Mouse (Mus musculus): Measurements from ENCODE around the gene Ptger3. TPM values are rescaled to one million over a fixed set of nuclear protein-coding genes. Genes with fewer than 3 reads are reported as not detected.

Gene Ptger3
- polyA plus RNA-seq (2012; rRNA removed) = 5.6 and 8.3 TPM in 2 replicates

DNA sequence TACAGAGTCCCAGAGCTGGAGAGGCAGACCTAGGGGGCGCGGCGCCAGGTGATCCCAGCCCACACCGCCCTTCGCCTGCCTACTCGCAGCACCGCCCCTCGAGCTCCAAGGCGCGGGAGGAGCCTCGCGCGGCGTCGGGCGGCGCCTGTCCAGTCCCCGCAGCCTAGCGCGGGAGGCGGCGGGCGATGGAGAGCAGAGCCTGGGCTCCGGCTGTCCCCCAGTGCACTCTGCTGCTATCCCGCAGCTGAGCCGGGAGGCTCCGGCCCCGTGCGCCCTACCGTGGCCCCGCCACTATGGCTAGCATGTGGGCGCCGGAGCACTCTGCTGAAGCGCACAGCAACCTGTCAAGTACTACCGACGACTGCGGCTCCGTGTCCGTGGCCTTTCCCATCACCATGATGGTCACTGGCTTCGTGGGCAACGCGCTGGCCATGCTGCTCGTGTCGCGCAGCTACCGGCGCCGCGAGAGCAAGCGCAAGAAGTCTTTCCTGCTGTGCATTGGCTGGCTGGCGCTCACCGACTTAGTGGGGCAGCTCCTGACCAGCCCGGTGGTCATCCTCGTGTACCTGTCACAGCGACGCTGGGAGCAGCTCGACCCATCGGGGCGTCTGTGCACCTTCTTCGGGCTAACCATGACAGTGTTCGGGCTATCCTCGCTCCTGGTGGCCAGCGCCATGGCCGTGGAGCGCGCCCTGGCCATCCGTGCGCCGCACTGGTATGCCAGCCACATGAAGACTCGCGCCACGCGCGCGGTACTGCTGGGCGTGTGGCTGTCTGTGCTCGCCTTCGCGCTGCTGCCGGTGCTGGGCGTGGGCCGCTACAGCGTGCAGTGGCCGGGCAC lies at the start of gene Ptger3:
Gene Ptger3, plus strand, starts transcription at position 168 of the 841 bp plus-strand sequence.

DNA sequence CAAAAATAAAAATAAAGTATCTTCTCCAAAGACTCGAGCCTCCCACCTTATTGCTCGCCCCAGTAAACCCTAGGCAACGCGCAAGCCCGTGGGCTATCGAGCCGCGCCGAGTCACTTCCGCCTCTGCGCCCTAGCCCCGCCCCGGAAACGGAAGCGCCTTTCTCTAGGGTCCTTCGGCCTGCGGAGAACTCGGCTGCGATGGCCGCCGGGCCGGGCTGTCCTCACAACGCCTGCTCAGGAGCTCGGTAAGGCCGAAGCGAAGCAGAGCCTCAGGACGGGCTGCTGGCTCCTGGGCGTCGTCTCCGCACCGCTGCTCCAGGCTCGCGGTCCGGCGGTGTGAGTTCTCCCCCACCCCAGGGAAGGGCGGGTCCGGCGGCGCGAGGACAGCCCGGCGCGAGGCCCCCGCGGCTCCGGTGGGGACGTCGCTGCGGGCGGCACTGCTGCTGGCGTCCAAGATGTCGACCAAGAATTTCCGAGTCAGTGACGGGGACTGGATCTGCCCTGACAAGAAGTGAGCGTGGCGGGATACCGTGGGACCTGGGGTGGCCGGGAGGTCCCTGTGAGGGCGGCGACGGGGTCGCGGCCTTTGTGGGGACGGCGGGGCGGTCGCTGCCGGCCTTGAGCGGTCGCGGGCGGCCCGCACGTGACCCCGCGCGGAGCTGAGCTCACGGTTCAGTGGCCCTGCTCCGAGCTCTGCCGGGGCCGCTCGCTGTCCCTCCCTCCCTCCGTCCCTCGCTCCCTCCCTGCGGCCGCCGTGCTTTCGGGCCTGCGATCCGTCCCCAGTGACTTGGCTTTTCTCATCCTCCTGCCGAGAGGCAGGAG lies 32.5 kb upstream of the Ptger3 start, which contains the start of gene Zranb2:
Gene Zranb2, plus strand, starts transcription at position 197 of the 822 bp plus-strand sequence.

Other genes starting within 250 kb of the Ptger3 start
- gene Zranb2, start 32.7 kb upstream of the Ptger3 start, polyA plus RNA-seq (2012; rRNA removed) = 0.60 and 1.00 TPM in 2 replicates